Mouse (Mus musculus): Measurements from ENCODE around the gene Mecom.

Gene Mecom

DNA sequence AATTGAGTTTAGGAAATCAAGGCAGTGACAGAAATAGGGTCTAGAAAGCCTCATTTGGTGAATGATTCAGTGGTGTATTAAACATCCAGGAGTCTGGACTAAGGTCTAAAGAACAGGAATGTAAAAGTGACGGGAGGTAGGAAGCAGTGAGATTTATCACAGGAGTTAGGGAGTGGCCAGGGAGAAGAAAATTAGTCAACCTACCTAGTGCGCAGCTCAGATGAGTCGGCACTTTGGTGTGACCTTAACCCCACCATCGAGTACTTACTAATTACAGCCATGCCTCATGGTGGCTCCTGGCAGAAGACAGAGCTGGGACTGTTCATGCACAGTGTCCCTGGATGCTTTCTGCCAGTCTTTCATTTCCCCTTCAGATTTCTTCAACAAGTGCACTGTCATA, 61.4 kb downstream of the Mecom start:
- DNase-seq (ENCODE audit: low read depth, low spot score), result no peak

DNA sequence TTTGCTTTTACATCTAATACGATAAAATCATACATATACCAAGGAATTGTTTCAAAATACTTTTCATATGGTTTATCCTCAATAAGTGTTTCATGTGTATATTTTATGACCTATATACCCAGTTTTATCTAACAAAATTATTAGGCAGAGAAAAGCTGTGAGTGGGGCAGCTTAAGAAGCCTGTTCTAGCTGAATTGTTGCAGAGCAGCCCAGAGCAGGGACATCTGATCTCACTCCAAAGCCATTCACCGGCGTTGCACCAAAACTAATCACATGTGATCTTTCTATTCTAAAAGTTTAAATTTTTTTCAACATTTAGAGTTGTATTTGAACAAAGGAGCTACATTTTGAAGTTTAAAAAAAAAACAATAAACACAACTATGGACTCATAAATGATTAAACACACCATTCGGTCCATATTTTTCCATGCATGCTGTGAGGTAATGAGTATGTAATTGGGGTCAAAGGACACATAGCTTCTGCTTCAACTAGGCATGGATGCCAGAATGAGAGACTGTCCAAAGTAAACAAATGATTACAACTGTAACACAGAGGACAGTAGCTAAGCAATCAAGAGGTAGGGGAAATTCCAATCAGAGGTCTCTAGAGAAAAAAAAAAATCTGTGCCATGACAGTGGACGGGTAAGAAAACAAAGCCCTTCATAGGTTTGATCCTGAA, 64.7 kb downstream of the Mecom start:
- peak; percentile 18 for DNase-seq (ENCODE audit: low read depth, low spot score)

DNA sequence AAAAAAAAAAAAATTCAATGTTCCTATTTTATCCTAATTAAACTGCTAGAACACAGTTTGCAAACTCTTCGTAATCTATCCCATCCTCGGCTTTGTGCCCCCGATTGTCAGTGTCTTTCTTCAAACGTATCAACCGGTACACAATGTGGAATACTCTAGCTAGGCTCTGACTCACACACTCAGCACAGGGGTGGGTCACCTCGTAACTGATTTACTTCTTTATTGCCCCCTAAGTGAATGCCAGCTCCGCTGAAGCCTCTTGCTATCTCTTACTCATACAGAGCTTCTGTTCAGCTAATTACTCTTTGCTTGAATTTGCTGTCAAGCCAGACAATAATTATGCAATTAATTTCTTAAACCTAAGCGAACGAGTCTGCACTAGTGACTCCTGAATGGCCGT, 66.1 kb downstream of the Mecom start:
- no peak for DNase-seq (ENCODE audit: low read depth, low spot score)

DNA sequence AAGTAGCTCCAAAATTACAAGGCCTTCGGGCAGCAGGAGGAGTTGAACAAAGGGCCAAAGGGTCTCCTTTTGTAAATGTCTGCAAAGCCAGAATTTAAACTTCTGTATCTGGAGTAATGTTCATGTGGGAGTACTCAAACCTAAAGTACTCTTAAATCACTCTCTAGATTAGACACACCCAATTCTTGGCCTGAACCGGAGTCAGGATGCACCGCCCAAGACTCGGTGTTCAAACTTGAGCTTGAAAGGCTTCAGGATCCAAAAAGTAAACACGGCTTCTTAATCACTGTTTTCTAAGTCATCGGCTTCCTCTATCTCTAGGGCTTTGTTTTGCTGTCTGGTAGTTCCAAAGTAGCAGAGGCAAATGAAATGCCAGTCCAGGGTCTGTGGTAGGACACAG, 67.3 kb downstream of the Mecom start:
- DNase-seq (ENCODE audit: low read depth, low spot score), result no peak

DNA sequence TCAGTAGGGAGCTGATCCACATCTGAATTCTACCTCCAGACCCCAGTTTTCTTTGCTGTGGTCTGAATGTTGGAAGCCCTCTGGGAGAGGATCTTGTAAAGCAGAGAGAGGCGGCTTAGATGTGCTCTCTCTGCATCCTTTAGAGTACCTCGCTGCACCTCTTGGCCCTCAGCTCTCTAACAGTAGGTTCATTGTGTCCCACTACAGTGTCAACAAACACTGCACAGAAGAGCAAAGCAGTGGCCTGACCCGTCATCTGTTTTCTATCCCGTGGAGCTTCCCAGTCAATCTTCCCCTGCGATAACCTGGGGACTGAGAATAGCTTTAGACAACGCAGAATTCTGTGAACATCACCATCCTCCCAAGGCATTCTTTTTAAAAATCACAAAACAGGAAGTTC, 69.6 kb downstream of the Mecom start:
- no peak for DNase-seq (ENCODE audit: low read depth, low spot score)

DNA sequence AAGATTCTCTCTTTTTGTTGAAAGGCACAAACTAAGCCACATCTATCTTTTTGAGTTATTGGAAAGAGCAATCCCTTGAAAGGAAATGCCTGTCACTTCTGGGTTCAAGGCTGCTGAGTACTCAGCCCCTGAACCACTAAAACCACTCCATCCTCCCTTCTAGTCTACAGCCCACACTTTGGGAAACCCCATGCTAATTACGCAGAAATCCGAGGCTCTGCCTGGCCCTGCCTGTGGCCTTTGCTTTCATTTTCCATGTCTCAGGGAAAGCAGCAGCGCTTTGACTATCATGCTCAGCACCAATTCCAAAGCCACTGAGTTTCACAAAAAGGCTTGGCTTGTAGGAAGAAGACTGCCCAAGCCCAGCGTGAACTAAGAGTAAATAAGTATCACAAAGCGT, 70.8 kb downstream of the Mecom start:
- no peak for DNase-seq (ENCODE audit: low read depth, low spot score)

DNA sequence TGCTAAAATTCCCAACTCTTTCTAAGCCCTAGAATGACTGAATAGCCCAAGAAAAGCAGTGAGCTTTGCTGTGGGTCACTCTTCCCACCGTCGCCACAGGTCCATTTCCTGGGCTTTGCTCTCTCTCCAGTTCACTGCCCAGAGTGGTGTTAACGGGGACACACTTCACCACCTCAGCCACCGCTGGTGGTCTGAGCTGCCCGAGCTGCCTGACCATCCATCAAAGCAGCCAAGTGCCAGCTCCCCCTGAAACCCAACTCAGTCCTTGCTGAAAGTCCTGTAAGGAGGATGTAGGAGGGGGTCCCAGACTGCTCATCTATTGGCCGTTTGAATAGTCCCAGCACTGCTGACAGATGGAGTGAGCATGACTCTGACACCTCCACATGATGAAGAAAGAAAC, 72.2 kb downstream of the Mecom start:
- DNase-seq (ENCODE audit: low read depth, low spot score), result no peak

DNA sequence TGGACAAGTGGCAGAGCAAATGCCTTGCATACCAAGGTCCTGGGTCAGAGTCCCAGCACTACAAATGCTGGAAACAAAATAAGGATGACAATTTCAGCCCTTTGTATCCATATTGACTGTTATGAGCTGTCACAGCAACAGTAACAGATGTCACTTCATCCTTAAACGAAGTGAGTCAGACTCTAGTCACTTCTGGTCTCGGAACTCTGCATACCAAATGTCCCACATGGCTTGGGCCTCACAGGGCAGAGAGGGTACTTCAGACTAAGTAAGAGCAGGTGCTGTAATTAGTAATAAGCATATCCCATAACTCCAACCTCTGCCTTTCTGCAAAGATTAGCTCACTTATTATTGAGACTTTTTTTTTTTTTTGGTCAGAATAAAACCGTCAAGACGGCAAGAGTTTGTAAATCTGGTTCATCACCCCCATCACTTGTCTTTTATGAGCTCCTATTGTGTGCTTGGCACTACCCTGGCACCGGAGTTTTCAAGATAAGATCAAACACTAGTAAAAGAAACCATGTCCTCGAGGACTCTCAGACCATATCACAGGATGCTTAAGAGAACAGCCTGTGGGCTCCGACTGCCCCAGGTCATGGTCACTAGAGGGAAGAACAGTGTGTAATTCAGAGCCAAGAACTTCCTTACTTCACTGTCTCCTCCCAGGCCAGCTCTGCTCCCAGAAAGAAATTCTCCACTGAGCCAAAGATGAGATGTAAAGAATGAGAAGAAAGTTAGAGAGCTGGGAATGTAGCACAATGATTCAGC, 79.6 kb downstream of the Mecom start:
- peak; percentile 49 for DNase-seq (ENCODE audit: low read depth, low spot score)

DNA sequence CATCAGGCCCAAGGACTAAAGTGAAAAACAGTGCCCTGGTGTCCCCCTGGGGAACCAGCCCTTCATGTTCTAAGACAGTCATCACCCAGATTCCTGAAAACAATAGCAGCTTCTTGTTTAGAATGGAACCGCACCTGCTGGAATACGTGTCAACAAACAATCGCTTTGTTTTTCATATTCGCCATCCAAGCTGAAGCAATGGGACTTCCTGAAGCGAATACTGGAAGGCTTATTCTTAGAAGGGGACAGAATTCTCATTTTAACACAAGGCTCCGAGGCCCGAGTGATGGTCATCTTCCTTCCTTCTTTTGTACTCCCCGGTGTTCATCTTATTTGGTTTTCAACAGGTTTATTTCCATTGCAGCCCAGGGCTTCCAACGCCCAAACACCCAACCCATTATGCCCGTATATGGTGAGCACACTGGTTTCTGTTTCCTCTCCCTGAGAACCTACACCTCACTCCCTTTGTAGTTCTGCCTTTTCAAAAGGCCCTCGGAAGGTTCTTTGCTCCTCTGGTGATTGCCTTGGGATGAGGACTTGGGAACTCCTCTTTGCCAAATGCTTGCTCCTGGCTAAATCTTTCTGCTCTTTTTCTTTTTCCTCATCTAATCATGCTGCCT, 81.7 kb downstream of the Mecom start:
- no peak for DNase-seq (ENCODE audit: low read depth, low spot score)

DNA sequence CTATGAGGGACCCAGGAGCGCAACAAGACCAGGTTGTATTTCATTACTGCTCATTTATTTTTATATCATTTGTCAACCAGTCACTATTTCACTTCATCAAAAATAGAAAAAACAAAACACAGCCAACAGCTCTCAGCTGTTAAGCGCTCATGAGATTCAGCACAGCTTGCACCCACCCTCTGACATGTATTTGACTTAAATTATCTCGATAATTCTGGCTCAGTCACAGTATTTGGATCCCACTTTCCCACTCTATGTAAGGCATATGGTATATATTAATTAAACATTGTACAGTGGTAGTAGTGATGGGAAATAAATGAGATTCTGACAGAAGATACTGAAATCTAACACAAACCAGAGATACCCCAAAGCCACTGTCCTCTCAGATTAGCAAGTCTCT, 83.3 kb downstream of the Mecom start:
- no peak for DNase-seq (ENCODE audit: low read depth, low spot score)

DNA sequence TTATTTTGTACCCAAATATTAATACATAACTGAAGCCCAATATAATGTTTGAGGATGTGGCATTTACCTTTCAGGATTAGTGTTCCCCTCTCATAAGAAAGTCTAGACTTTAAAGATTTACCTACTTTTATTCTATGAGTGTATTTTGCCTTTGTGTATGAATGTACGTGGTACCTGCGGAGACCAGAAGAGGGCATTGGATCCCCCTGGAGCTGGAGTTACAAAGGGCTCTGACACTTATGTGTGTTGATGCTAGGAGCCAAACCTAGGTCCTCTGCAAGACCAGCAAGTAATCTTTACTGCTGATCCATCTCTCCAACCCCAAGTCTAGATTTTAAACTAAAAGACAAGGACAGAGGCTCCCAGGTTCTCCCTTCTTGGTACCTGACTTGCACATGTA, 86.0 kb downstream of the Mecom start:
- DNase-seq (ENCODE audit: low read depth, low spot score), result no peak

DNA sequence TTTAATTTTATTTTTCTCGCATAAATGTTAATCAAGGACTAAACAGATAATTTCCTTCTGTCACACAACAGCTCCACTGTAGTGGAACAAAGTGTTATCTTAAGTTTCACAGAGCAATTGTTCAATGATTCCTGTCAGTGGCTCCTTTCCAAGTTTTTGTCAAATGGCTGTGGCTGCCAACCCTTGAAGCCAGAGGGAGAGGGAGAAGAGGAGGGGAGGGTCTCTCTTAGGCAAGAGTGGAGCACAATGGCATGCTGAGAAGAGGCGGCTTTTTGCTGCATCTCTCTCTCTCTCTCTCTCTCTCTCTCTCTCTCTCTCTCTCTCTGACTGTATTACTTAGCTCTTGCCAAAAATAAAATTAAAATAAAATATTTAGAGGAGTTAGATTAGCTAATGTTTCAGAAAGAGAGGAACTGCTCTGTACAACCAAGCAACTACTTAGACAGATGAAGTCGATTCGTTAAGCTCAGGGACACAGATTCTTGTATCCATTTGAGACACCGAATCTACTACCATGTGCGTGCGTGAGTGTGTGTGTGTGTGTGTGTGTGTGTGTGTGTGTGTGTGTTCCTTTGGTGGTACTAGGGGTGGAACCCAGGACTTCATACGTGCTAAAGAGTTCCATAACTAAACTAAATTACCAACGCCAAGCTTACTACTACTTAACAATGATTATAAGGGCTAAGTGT, 86.8 kb downstream of the Mecom start:
- no peak for DNase-seq (ENCODE audit: low read depth, low spot score)

DNA sequence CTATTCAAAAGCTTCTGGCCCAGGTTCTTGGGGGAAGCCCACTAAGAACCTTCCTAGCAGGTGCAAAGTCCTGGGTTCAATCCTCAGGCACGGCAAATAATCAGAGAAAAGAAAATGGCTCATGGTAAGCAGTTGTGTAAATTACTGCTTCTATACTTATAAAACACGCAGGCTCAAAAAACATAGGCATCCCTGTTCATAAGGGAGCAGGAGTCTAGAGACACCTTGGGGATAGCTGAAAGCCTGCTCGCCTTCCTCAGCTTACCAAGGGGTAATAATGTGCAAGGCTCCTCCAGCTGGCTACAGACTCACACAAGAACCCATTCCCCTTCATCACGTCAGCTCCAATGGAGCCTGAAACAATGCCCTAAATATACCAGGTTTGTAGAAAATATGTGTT, 88.2 kb downstream of the Mecom start:
- no peak for DNase-seq (ENCODE audit: low read depth, low spot score)

DNA sequence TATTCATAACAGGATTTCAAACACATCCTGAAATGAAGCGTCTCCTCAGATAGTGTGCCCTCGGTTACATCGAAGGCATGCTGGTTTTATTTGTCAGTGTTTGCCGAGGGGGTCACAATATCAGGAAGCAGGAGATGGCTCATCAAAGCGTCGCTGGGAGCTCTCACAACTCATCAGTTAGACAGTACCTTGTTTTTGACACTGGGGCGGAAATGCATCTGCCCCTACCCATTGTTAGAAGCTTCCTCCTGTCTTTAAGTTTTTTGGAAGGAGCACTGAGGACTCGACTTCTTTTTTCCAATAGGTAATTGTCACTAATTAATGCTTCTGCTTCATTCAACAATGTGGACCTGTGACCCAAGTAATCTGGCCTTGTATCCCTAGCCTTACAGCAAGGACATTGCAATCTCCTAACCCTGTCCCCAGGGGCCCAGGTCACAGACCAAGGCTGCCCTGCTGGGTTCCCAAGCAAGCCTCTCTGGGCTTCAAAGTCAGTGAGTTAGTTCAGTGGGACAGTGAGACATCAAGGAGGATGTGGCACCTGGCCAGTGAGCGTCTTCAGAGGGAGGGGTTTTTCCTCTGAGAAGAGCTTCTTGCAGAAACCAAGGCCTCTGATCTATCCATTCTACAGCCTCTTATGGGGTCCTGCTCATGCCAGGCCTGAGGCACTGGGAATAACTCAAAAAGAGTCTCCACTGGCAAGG, 89.7 kb downstream of the Mecom start:
- DNase-seq (ENCODE audit: low read depth, low spot score), result no peak

DNA sequence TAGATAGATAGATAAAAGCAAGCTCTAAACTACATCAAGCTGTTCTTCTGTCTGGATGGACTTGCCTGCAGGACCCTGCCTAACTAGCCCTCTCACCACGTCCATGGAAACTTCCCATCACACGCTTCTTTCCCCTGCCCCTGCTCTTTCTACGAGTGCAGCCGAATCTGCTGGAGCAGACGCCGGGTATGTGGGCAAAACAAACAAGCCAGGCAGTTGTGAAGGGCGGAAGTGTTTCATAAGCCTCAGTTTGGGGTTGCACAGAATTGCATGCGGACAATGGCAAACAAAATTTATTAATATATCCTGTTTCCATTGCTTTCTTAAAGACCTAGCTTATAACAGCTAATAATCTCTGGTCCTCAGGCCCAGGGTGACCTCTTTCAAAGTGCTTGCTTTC, 91.9 kb downstream of the Mecom start:
- DNase-seq (ENCODE audit: low read depth, low spot score), result no peak

DNA sequence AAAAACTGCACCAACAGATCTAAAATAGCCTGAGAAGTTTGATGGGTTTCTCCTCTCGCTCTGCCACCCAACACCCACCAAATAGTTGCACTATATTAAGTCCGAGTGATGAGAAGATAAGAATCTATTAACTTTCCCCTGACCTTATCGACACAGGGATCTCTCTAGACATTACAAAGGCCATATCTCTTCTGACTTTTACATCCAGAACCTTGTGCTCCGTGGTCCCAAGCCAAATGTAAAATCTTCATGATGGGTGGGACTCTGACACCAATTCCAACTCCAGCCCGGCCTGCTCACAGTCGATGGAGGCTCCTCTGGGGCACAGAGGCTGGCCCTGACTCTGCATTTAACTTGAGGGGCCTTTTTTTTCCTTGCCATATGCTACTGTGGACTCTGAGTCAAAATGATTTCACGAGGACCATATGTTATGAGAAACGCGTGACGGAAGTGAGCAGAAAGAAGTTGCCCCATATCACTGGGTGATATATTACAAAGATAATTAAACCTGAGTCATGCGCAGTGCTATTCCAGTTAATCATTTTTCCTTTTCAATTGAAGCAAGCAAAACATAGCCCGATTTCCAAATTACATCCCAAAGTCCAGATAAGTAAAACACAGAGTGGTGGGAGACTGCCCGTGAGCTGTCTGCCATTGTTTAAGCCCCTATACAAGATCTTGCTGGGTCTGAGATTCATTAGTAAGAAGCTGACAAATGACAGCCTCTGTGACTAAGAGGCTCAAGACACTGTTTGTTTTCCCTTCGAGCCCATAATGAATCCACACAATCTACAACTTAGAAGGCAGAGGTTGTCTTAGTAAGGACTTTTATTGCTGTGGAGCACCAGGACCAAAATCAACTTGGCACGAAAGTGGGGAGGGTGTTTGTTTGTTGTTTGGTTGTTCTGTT, 94.0 kb downstream of the Mecom start:
- no peak for DNase-seq (ENCODE audit: low read depth, low spot score)

DNA sequence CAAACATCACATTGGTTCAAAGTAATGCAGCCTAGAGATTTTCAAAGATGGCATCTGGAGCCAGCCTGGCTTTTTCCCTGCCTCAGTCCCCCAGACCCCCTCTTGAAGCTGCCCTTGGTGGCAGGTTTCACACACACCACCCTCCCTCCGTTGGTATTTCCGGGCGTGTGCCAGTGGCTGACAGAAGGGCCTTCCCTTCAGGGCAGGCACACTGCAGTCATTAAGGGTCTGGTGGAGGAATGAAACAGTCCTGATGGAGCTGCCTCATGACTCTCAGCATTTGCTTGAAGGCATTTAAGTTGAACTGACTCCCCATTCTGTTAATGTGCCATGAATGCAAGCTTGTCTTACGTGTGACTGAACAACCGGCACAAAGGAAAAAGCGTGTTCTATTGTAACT, 94.8 kb downstream of the Mecom start:
- no peak for DNase-seq (ENCODE audit: low read depth, low spot score)

DNA sequence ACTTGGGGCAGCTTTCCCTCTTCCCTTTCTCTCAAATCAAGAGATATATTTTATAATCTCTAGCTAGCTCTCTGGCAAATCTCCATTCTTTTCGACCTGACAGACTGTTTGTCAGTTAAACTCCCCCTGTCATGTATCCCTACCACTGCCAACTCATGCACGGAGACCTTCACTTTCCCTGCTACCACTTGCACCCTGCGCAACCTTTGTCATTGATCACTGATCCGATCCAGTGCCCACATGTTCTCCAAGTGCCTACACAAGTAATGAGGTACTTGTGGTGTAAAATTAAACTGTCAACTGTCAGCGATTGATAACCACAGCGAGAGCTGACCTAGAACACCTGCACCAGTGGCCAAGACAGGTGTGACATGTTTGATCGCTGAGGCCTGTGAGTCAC, 95.3 kb downstream of the Mecom start:
- no peak for DNase-seq (ENCODE audit: low read depth, low spot score)

DNA sequence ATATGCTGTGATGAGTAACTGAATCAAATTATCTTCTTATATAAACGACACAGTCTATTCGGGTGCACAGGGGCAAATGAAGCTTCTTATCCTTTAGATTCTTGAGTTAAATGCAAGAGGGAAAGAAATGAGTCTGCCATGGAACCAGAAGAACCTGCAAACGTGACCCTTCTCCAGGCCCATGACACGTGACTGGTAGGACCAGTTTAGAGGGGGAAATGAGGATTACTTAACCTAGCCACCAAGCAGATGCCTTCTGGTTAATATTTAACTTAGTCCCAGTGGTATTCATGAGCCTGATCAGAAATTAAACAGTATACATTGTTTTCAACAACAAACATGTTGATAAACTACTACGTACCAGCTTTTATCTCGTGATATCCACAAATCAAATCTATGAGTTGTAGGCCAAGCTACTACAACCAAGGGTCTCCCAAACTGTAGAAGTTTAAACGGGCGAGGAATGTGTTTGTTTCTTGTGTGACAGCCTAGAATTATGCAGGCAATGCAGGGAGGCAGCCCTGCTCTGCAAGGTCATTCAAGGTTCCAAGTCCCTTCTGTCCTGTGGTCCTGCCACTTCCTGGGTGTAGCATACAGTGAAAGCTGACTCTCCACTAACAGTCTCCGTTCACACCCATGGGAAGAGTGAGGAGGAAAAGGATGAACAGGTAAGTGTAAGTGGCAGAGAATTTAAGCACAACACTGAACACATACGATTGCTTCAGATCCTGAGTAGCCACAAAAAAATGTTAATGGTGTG, 97.4 kb downstream of the Mecom start:
- DNase-seq (ENCODE audit: low read depth, low spot score), result no peak

DNA sequence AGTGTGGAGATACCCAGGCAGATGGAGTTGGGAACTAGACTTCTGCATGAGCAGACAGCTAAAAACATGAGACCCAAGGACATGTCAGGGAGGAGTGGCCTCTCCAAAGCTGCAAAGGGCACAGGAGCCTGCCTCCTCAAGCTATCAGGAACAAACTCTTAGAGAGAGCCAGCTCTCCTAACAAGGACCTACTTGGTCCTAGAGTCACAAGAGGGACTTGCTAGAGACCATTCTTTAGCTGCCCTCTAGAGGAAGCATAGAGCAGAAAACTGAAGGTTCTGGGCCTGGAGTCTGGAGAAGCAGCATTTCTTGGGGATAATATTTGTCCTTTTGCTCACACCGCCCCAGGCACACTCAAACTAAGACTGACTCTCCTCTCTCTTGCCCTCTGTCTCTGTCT, 99.2 kb downstream of the Mecom start:
- DNase-seq (ENCODE audit: low read depth, low spot score), result peak; percentile 58

Measured in 3T3-L1 (cell line).